Mouse (Mus musculus) lung, embryonic 14.5 days (tissue): ENCODE measurements at regions not wholly inside any gene's neighbourhood (a gene's known extent, or its start where the extent isn't known, plus 50 kb on each side); places are given as distances from the start of the nearest gene placed in this dataset.

Source experiments
- ATAC-seq: fragments of 200-750 bp; cut with Nextera tagmentation; 2 replicates; pipeline ENCODE4 v1.8.0; 2017; ENCODE audit warnings: mild to moderate bottlenecking, moderate TSS enrichment, moderate library complexity; ENCODE audit not compliant: insufficient read depth
- DNase-seq: peaks from one replicate; pipeline ENCODE4 v3.0.0-alpha.2; 2015
- H3K27ac ChIP-seq: fragments of 300-500 bp; sonication (generic); 2 replicates; pipeline ENCODE4 v1.5.1; 2014; ENCODE audit warnings: low read depth, mild to moderate bottlenecking, moderate library complexity
- H3K27me3 ChIP-seq: fragments of 300-500 bp; sonication (generic); 2 replicates; pipeline ENCODE4 v1.6.1; 2014; ENCODE audit warnings: low read length, control low read depth; ENCODE audit not compliant: insufficient read depth
- H3K36me3 ChIP-seq: fragments of 300-500 bp; sonication (generic); 2 replicates; pipeline ENCODE4 v1.6.1; 2014; ENCODE audit warnings: control low read depth; ENCODE audit not compliant: insufficient read depth
- H3K4me1 ChIP-seq: fragments of 300-500 bp; sonication (generic); 2 replicates; pipeline ENCODE4 v1.6.1; 2014; ENCODE audit warnings: antibody characterized with exemption, control low read depth; ENCODE audit not compliant: insufficient read depth
- H3K4me2 ChIP-seq: fragments of 300-500 bp; sonication (generic); 2 replicates; pipeline ENCODE4 v1.6.1; 2014; ENCODE audit warnings: mild to moderate bottlenecking
- H3K4me3 ChIP-seq: fragments of 300-500 bp; sonication (generic); 2 replicates; pipeline ENCODE4 v1.5.1; 2014; ENCODE audit warnings: low read depth, low read length
- H3K9ac ChIP-seq: fragments of 300-500 bp; sonication (generic); 2 replicates; pipeline ENCODE4 v1.6.1; 2014
- H3K9me3 ChIP-seq: fragments of 300-500 bp; sonication (generic); 2 replicates; pipeline ENCODE4 v1.6.1; 2016; ENCODE audit warnings: low read depth, low read length, control low read depth
- CTCF ChIP-seq: IDR thresholded peaks from 2 replicates; pipeline ENCODE4 v1.5.1; 2016; ENCODE audit warnings: antibody characterized with exemption, low read depth
- WGBS: fragments of 180-500 bp; shearing (Covaris S2); extraction: QIAGEN DNeasy Blood & Tissue Kit; methylation state at CpG from one replicate; pipeline ENCODE4 v1.1.7; 2014; 5-methylcytosine and 5-hydroxymethylcytosine counted together

DNA sequence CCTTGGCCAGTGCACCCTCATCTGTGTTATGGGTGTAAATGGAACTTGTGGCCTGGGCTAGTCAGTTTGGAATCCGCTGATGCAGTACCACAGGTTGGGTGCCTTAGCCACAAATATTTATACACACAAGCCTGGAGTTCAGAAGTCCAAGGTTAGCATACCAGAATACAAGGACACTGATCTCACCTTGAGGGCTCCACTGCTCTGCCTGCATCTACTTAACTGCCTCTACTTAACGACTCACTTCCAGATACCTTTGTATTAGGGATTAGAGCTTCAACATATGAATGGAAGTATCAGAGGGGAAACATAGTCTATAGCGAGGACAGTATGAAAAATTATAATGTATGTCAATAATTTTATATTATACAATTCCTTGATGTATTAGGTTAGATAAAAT is 57.5 kb downstream of the Tmem174 start:
- no peaks in the 10 kb centered on the region for H3K4me1 ChIP-seq
- no peaks in the 10 kb centered on the region for H3K36me3 ChIP-seq
- DNase-seq (no peak), ATAC-seq (no peak)
- no peak overlapping the region for H3K9ac ChIP-seq
- no peaks in the 10 kb centered on the region for H3K9me3 ChIP-seq
- no peak overlapping the region for H3K27ac ChIP-seq
- no peak overlapping the region for H3K4me3 ChIP-seq
- 86% methylated on average over 3 of the region's 3 CpGs for WGBS
- no peak overlapping the region for H3K4me2 ChIP-seq
- H3K27me3 ChIP-seq: no peaks in the 10 kb centered on the region
- no peak for TF ChIP-seq CTCF

GRCm38 (mm10) chr13:98578426-98579066 is 58.7 kb downstream of the Tmem174 start:
- peak; percentile 71 for ATAC-seq
- Histone ChIP-seq H3K4me2 (no peak overlapping the region), H3K9ac (no peak overlapping the region), H3K4me3 (no peak overlapping the region), H3K27me3 (peaks cover 8% of the 10 kb centered on the region), H3K27ac (no peak overlapping the region), H3K4me1 (no peaks in the 10 kb centered on the region), H3K36me3 (no peaks in the 10 kb centered on the region), H3K9me3 (no peaks in the 10 kb centered on the region)
- 27% methylated on average over 11 of the region's 11 CpGs for WGBS
- no peak for TF ChIP-seq CTCF
- peak; percentile 51 for DNase-seq

DNA sequence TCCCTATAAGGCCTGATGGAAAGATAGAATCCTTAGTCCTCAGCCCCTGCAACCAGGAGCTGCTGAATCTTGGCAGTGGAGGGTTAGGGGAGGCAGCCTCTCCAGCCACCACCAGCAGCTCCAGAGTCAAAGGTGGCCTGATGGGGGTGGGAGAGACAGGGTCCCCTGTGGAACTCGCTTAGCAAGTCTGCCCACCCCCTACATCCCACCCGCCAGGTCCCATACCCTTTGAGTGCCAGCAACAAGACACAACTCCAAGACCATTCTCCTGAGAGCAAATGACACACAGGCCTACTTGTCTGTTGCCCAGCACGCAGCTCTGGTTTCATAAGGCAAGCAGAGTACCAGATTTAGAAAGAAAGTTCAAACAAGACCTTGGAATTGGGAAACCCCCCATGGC is 61.1 kb downstream of the Tmem174 start:
- Histone ChIP-seq H3K4me3 (no peak overlapping the region), H3K4me1 (0 out of 2 replicates have a peak, but pooled peaks cover 4% of the 10 kb centered on the region), H3K9ac (no peak overlapping the region), H3K27me3 (peaks cover 28% of the 10 kb centered on the region), H3K27ac (no peak overlapping the region), H3K36me3 (no peaks in the 10 kb centered on the region), H3K4me2 (no peak overlapping the region), H3K9me3 (no peaks in the 10 kb centered on the region)
- no peak for DNase-seq
- no peak for TF ChIP-seq CTCF
- no peak for ATAC-seq
- WGBS: 65% methylated on average over 3 of the region's 3 CpGs

DNA sequence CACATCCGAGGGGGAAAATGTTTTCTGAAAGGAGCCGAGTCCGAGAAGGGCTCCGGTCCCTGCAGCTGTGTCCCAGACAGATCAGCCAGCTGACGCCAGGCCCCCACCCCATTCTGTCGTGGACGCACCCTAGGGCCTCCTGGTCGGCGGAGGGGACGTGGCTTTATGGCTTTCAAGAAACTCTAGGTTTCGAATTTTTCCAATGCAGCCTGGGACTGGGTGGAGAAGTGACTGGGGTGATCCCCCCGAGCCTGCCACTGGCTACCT is 63.2 kb downstream of the Tmem174 start:
- H3K4me1 ChIP-seq: 0 out of 2 replicates have a peak, but pooled peaks cover 4% of the 10 kb centered on the region
- no peak for DNase-seq
- no peak for ATAC-seq
- H3K27ac ChIP-seq: no peak overlapping the region
- WGBS: 47% methylated on average over 12 of the region's 12 CpGs
- peaks cover 28% of the 10 kb centered on the region for H3K27me3 ChIP-seq
- no peak overlapping the region for H3K4me3 ChIP-seq
- H3K9me3 ChIP-seq: no peaks in the 10 kb centered on the region
- no peak overlapping the region for H3K4me2 ChIP-seq
- TF ChIP-seq CTCF: no peak
- no peaks in the 10 kb centered on the region for H3K36me3 ChIP-seq
- H3K9ac ChIP-seq: no peak overlapping the region

GRCm38 (mm10) chr13:98573261-98574056 is 63.8 kb downstream of the Tmem174 start:
- no peak overlapping the region for H3K27ac ChIP-seq
- no peaks in the 10 kb centered on the region for H3K9me3 ChIP-seq
- peak overlapping the region; percentile 36; the same call in 1 of the 2 replicates for H3K9ac ChIP-seq
- H3K27me3 ChIP-seq: peaks cover 28% of the 10 kb centered on the region
- no peak for TF ChIP-seq CTCF
- 32% methylated on average over 39 of the region's 39 CpGs for WGBS
- ATAC-seq (peak; percentile 26), DNase-seq (no peak)
- H3K4me1 ChIP-seq: 0 out of 2 replicates have a peak, but pooled peaks cover 4% of the 10 kb centered on the region
- H3K4me3 ChIP-seq: peak overlapping the region; percentile 44
- H3K36me3 ChIP-seq: no peaks in the 10 kb centered on the region
- peak overlapping the region; percentile 81 for H3K4me2 ChIP-seq

DNA sequence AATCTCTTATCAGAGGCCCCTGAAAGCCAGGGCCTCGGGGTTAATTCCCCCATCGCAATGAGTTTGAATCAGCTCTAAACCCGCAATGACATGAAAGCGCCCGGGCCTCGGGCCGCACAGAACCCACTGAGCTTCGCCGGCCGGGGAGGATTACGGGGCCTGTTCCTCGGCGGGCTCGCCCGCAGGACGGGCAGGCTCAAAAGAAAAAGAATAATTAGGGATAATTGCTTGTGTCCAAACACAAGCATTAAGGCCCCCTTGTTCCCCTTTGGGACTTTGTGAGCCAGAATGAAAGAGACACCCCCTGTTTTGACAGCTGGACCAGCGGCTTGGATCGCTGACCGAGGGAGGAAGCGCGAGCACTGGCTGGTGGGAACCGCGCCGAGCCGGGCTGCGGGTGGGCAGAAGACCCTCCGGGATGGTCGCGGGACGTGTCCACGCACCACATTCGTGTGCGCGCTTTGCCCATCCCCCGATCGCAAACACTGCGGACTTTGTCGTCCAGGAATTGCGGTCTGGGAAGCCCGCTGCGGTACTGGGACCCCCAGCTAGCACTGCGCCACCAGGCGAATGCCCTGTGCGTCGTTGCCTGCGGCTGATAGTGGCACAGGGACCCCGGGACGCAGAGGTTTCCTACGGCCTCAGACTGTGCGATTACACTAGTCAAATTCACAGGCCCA is 64.5 kb downstream of the Tmem174 start:
- DNase-seq (peak; percentile 46), ATAC-seq (peak; percentile 61)
- Histone ChIP-seq H3K9me3 (no peaks in the 10 kb centered on the region), H3K27me3 (peaks cover 28% of the 10 kb centered on the region), H3K9ac (peak overlapping the region; percentile 36), H3K4me3 (peak overlapping the region; percentile 44), H3K4me2 (peak overlapping the region; percentile 81), H3K36me3 (no peaks in the 10 kb centered on the region), H3K4me1 (0 out of 2 replicates have a peak, but pooled peaks cover 4% of the 10 kb centered on the region), H3K27ac (no peak overlapping the region)
- WGBS: under 1% methylated on average over 50 of the region's 50 CpGs
- 0 out of 2 replicates have a peak, but pooled peaks have one; percentile 19 for TF ChIP-seq CTCF
